Mouse (Mus musculus) intestine, embryonic 16.5 days (tissue): ENCODE data around the gene Cyp4f37. TPM values are rescaled to one million over a fixed set of nuclear protein-coding genes. Genes with fewer than 3 reads are reported as not detected.
A peak's percentile ranks its signal among the peaks of the same experiment; 100 is the strongest.
"Not testable (repeated sequence)": the region's sequence is repeated elsewhere in the genome, so short reads cannot be mapped to it uniquely, and the experiment has no call there.

Experiments
- ATAC-seq: fragments of 200-750 bp; cut with Nextera tagmentation; 2 replicates; pipeline ENCODE4 v1.8.0; 2017; ENCODE audit warnings: moderate TSS enrichment, moderate library complexity
- H3K27ac ChIP-seq: fragments of 300-500 bp; sonication (generic); 2 replicates; pipeline ENCODE4 v1.5.1; 2014; ENCODE audit warnings: mild to moderate bottlenecking, low read length
- H3K27me3 ChIP-seq: fragments of 300-500 bp; sonication (generic); replicated peaks from 2 replicates; pipeline ENCODE4 v1.6.1; 2014; ENCODE audit warnings: low read length, control low read depth, mixed read lengths; ENCODE audit not compliant: control insufficient read depth, insufficient read depth
- H3K36me3 ChIP-seq: fragments of 300-500 bp; sonication (generic); 2 replicates; pipeline ENCODE4 v1.6.1; 2014; ENCODE audit warnings: low read length, control low read depth; ENCODE audit not compliant: control insufficient read depth, insufficient read depth
- H3K4me1 ChIP-seq: fragments of 300-500 bp; sonication (generic); 2 replicates; pipeline ENCODE4 v1.6.1; 2014; ENCODE audit warnings: low read length, control low read depth, mixed read lengths; ENCODE audit not compliant: control insufficient read depth, insufficient read depth
- H3K4me2 ChIP-seq: fragments of 300-500 bp; sonication (generic); 2 replicates; pipeline ENCODE4 v1.6.1; 2014; ENCODE audit warnings: low read depth, low read length, control low read depth
- H3K4me3 ChIP-seq: fragments of 300-500 bp; sonication (generic); 2 replicates; pipeline ENCODE4 v1.5.1; 2014; ENCODE audit warnings: mild to moderate bottlenecking, low read length
- H3K9ac ChIP-seq: fragments of 300-500 bp; sonication (generic); 2 replicates; pipeline ENCODE4 v1.6.1; 2014; ENCODE audit warnings: low read depth, low read length
- H3K9me3 ChIP-seq: fragments of 300-500 bp; sonication (generic); 2 replicates; pipeline ENCODE4 v1.6.1; 2016; ENCODE audit warnings: low read length, control low read depth; ENCODE audit not compliant: control insufficient read depth
- WGBS: fragments of 180-500 bp; shearing (Covaris S2); extraction: QIAGEN DNeasy Blood & Tissue Kit; methylation state at CpG from one replicate; pipeline ENCODE4 v1.1.7; 2014; 5-methylcytosine and 5-hydroxymethylcytosine counted together
- polyA plus RNA-seq: library from polyadenylated mRNA; unstranded; fragments of >200 nt; fragmentation: Nextera tagmentation; extraction: Ambion mirVana; gene quantifications from 2 replicates; pipeline ENCODE4 v1.2.1, GENCODE M21; 2015

The Cyp4f37 gene
- polyA plus RNA-seq, 1 experiment from 2014 or later = not detected

DNA sequence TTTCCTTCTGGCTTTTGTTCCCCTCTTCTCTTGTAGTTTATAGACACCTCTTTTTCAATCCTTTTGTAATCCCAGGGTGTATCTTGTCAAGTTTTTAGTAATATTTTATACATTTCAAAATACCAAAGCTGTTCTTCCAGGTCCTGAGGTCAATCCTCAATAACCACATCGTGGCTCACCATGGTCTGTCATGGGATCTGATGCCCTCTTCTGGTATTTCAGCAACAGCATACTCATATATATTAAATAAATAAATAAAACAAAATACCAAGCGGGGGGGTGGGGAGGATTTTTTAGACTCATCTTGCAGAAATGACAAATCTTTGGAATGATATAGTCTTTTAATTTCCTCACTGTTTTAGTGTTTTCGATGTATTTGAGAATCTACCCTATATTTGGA lies 10.8 kb downstream of the Cyp4f37 start:
- no peaks in the 10 kb centered on the region for H3K27me3 ChIP-seq
- 75% methylated on average over 3 of the region's 3 CpGs for WGBS
- no peak overlapping the region for H3K27ac ChIP-seq

DNA sequence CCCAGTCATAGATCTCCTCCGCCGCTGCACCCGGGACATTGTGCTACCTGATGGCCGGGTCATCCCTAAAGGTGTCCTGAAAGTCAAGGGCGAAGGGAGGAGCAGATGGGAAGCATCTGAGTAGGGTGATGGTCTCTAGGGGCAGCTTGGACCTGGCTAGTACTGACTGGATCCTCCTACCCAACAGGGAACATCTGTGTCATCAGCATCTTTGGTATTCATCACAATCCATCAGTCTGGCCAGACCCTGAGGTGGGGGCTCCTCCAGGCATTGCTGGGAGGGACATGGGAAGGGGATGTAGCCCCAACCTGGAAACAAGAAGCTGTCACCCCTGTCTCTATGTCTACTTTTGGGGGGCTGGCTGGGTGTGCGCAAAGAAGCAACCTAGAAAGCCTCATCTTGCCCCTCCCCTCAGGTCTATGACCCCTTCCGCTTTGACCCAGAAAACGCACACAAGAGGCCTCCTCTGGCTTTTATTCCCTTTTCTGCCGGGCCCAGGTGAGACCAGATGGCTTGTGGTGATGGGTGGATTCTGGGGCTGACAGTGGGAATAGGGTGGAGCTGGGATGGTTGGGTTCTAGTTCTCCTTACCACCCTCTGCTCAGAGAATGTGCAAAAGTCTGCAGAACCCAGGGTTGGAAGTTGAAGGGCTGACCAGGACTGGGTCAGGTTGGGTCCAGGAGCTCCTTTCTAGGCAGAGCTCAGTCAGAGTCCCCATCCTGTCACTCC lies 13.3 kb downstream of the Cyp4f37 start:
- H3K9ac ChIP-seq = peak overlapping the region; percentile 60; the same call in 1 of the 2 replicates
- ATAC-seq = peak; percentile 45; the same call in 1 of the 2 replicates
- 87% methylated on average over 9 of the region's 9 CpGs for WGBS

More for the DNA sequence above, 10.8 kb downstream of the Cyp4f37 start:
- Histone ChIP-seq H3K9me3 (no peaks in the 10 kb centered on the region), H3K4me2 (no peak overlapping the region), H3K36me3 (no peaks in the 10 kb centered on the region), H3K9ac (no peak overlapping the region), H3K4me1 (no peaks in the 10 kb centered on the region), H3K4me3 (no peak overlapping the region)
- ATAC-seq = no peak

DNA sequence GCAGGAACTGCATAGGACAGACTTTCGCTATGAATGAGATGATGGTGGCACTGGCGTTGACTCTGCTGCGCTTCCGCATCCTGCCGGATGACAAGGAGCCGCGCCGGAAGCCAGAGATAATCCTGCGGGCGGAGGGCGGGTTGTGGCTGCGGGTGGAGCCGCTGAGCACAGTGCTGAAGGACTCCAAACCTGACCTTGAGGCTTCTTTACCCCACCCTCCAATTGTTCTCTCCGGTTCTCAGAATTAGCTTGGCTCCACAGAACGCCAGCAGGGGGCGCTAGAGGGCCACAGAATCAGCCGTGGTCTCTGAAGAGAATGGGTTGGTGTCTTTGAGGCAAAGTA lies 13.8 kb downstream of the Cyp4f37 start:
- H3K4me1 ChIP-seq = no peaks in the 10 kb centered on the region
- H3K27ac ChIP-seq = no peak overlapping the region

More for the DNA sequence above, 13.3 kb downstream of the Cyp4f37 start:
- not testable (repeated sequence) for H3K27me3 ChIP-seq, H3K9me3 ChIP-seq, H3K36me3 ChIP-seq, H3K27ac ChIP-seq, H3K4me1 ChIP-seq
- Histone ChIP-seq H3K4me2 (peak overlapping the region; percentile 60), H3K4me3 (peak overlapping the region; percentile 44)

DNA sequence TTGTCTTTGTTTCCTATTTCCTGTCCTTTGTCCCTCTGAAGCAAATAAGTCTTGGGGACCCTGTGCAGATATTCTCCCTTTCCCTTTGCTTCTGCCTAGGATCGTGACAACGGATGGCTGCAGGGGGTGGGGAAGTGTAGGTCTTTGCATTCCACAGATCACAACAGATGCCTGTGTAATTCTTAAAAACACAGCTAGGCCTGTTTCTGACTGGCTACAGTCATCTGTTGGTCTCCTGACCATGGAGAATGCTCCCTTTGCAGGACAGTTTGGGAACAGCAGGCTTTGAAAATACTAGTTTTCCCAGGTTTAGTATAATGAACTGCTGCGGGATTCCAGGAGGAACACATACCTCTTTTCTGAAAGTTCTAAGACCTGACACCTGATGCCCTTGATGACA lies 15.2 kb downstream of the Cyp4f37 start:
- no peak overlapping the region for H3K4me2 ChIP-seq
- H3K27ac ChIP-seq = no peak overlapping the region
- H3K9ac ChIP-seq = no peak overlapping the region
- H3K27me3 ChIP-seq = no peaks in the 10 kb centered on the region
- no peaks in the 10 kb centered on the region for H3K36me3 ChIP-seq
- no peaks in the 10 kb centered on the region for H3K9me3 ChIP-seq
- 70% methylated on average over 3 of the region's 3 CpGs for WGBS
- no peaks in the 10 kb centered on the region for H3K4me1 ChIP-seq
- H3K4me3 ChIP-seq = no peak overlapping the region
- no peak for ATAC-seq

More for the DNA sequence above, 13.8 kb downstream of the Cyp4f37 start:
- Histone ChIP-seq H3K4me2 (peak overlapping the region; percentile 60), H3K9me3 (no peaks in the 10 kb centered on the region), H3K27me3 (no peaks in the 10 kb centered on the region), H3K36me3 (no peaks in the 10 kb centered on the region), H3K9ac (peak overlapping the region; percentile 60; the same call in 1 of the 2 replicates), H3K4me3 (peak overlapping the region; percentile 44)
- ATAC-seq = peak; percentile 90
- WGBS = 1% methylated on average over 17 of the region's 17 CpGs

DNA sequence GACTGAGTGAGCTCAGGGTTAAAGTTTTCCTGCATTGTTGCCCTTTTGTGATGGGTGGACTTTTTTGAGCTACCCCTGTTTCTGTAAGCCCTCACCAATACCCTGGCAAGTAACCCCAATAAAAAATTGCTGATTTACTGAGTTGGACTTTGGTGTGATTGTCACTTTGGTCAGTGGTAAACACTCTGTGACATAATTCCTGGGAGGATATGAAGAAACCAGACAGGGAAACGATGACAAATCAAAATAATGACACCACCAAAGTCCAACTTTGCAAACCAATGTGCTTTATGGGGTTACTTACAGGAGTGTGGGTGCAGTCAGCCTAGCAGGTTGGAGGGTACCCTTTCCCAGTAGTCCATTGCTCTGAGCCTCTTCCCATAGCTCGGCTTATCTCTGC lies 16.0 kb downstream of the Cyp4f37 start:
- H3K4me2 ChIP-seq = no peak overlapping the region
- no peaks in the 10 kb centered on the region for H3K4me1 ChIP-seq

DNA sequence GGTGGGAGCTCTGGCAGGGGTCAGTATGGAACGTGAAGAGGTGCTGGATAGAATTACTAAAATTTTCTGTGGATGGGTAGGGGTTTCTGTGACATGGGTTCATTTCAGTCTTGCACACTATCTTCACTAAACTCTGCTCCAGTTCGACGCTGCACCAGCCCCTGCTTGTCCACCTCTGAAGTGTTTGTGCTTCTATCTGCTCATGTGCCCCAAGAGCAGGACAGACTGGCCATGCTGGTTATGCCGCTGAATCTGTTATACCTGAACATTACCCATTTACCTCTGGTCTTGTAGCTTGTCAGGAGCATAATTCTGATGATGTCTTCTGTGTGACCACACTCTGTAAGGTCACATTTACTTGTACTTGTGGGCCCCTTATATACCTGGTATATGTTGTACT lies 25.5 kb downstream of the Cyp4f37 start:
- WGBS = 86% methylated on average over 4 of the region's 4 CpGs
- H3K27ac ChIP-seq = no peak overlapping the region
- no peak for ATAC-seq
- H3K9me3 ChIP-seq = no peaks in the 10 kb centered on the region
- H3K9ac ChIP-seq = no peak overlapping the region
- no peaks in the 10 kb centered on the region for H3K4me1 ChIP-seq
- H3K36me3 ChIP-seq = no peaks in the 10 kb centered on the region
- no peaks in the 10 kb centered on the region for H3K27me3 ChIP-seq
- no peak overlapping the region for H3K4me2 ChIP-seq
- H3K4me3 ChIP-seq = no peak overlapping the region

More for the DNA sequence above, 16.0 kb downstream of the Cyp4f37 start:
- Histone ChIP-seq H3K9ac (no peak overlapping the region), H3K27ac (no peak overlapping the region), H3K36me3 (no peaks in the 10 kb centered on the region), H3K9me3 (no peaks in the 10 kb centered on the region), H3K27me3 (no peaks in the 10 kb centered on the region), H3K4me3 (no peak overlapping the region)
- 80% methylated on average over 2 of the region's 2 CpGs for WGBS
- ATAC-seq = no peak

DNA sequence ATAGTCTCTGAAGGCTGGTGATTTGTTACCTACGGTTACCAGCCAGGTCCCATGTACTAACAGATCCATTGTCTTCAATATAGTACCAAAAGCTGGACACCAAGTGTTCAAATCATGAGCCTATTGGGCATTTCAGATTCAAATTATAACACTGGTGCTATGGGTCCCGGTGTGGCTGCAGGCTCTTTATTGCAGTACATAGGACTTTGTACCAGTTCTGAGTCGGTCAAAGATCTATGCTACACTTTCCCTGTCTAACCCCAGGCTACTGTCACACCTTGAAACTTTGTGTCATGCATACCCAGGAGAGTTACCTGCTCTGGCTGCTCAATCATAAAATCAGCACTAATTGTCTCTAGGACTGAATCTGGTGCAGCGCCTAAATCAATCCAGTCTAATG lies 32.8 kb downstream of the Cyp4f37 start:
- Histone ChIP-seq H3K36me3 (no peaks in the 10 kb centered on the region), H3K4me3 (no peak overlapping the region), H3K4me1 (peaks cover 7% of the 10 kb centered on the region), H3K9ac (no peak overlapping the region), H3K4me2 (no peak overlapping the region), H3K27me3 (no peaks in the 10 kb centered on the region), H3K27ac (0 out of 2 replicates have a peak overlapping the region, but pooled peaks have one; percentile 10), H3K9me3 (no peaks in the 10 kb centered on the region)
- WGBS = 72% methylated on average over 4 of the region's 4 CpGs
- peak; percentile 74 for ATAC-seq

DNA sequence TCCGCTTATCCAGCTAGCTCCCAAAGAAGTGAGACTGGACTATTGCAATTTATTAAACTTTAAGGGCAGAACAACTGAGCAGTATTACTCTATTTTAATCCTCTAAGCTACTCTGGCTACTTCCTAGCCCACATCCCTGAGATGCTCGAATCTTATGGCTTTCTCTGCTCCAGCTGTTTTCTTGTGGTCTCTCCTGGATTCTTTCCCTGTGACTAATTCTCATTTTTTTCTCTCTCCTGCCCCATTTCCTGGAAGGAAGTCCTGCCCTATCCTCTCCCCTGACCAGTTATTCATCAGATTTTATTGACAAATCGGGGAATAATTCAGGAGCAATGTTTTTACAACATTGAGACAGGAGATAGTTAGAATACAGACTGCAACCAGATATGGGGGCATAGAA lies 35.9 kb downstream of the Cyp4f37 start:
- no peak for ATAC-seq
- no peak overlapping the region for H3K9ac ChIP-seq
- no peaks in the 10 kb centered on the region for H3K36me3 ChIP-seq
- no peaks in the 10 kb centered on the region for H3K27me3 ChIP-seq
- H3K4me1 ChIP-seq = peaks cover 10% of the 10 kb centered on the region
- no peak overlapping the region for H3K27ac ChIP-seq
- H3K4me3 ChIP-seq = no peak overlapping the region
- no peak overlapping the region for H3K4me2 ChIP-seq
- H3K9me3 ChIP-seq = no peaks in the 10 kb centered on the region
- 78% methylated on average over 3 of the region's 3 CpGs for WGBS

DNA sequence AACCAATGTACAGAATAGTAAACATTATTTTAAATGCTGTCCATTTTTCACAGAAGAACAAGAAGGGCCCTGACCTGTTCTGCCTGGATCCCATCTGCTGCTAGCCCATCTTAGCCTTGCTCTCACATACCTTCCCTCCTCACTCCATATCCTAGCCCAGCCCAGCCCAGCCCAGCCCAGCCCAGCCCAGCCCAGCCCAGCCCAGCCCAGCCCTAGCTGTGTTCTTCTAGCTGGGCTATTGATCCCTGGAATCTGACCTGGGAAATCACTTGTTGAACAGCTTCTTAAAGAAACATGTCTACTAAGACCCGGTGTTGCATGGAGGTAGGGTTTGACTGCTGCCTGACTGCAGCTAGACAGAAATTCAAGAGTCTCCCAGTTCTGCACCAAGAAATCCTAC lies 37.1 kb downstream of the Cyp4f37 start:
- no peak overlapping the region for H3K4me2 ChIP-seq

More for the DNA sequence above, 37.1 kb downstream of the Cyp4f37 start:
- Histone ChIP-seq H3K9ac (no peak overlapping the region), H3K4me1 (peaks cover 11% of the 10 kb centered on the region), H3K9me3 (no peaks in the 10 kb centered on the region), H3K4me3 (no peak overlapping the region), H3K27me3 (no peaks in the 10 kb centered on the region), H3K27ac (peak overlapping the region; percentile 88), H3K36me3 (no peaks in the 10 kb centered on the region)
- 55% methylated on average over 1 of the region's 1 CpGs for WGBS
- ATAC-seq = peak; percentile 92
